Mouse (Mus musculus) monocyte, adult 5-6 weeks (primary cell): ENCODE data around the gene Ust. TPM values are rescaled to one million over a fixed set of nuclear protein-coding genes. Genes with fewer than 3 reads are reported as not detected.
A peak's percentile ranks its signal among the peaks of the same experiment; 100 is the strongest.

Source experiments
- ATAC-seq: fragments of 153-309, 156-312 bp; replicated peaks from 2 replicates; pipeline ENCODE4 v1.8.0; 2017; ENCODE audit warnings: mild to moderate bottlenecking; ENCODE audit not compliant: low TSS enrichment, insufficient number of reproducible peaks, severe bottlenecking, poor library complexity, low FRiP score
- total RNA-seq: library from RNA; stranded (forward); fragments of 200-1000, 200-491, 200-594 nt; gene quantifications from 3 replicates; pipeline ENCODE4 v1.2.3, GENCODE M21; 2017

Ust gene
- total RNA-seq, 1 experiment from 2014 or later = 3.9 TPM

DNA sequence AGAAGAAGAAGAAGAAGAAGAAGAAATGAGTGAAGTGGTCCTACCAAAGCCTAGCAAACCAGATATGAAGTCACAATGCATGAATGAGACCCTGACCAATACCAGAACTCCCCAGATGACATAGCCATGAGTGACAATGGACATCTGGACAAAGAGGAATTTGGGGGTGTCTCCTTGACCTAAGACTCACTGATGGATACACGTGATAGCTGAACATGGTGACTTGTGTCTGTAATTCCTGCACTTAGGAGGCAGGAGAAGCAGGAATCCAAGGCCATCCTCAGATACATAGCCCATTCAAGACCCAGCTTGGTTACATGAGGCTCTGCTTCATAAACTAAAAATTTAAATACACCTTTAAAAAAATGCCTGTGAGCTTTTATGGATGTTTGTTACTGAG lies 63.9 kb downstream of the Ust start:
- ATAC-seq = no peak

DNA sequence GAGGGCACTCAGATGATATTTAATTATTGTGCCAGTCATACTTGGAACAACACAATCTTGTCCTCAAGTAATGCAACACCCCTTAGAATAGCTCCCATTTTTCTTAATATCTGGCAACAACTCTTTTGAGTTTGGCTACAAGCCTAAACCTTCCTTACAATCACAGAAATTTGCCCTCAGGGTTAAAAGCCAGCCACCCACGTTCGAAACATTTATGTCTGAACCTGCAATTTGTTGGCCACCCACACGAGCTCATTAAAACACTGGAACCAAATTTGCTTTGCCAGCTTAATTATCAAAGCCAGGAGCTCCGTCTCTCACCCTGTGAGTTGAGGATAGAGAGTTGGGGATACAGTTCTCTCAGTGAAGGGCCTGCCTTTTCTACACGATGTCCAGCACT lies 70.9 kb downstream of the Ust start:
- ATAC-seq = no peak

DNA sequence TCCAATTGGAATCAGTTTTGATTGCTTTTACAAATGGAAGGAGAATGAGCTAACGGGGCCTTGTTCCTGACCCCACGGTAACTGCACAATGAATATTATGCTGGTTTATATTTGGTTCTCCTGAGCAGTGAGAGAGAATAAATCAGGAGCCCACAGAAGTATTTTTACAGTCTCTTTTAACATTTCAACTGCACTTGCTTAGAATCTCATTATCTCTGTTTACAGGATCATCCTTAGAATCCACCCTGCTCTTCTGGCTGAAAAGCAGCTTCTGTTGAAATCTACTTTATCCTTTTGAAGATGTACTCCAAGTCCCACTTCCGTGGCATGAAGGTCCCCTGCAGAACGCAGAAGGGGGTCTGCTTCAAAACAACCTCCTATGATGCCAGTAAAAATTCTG lies 71.7 kb downstream of the Ust start:
- ATAC-seq = no peak

DNA sequence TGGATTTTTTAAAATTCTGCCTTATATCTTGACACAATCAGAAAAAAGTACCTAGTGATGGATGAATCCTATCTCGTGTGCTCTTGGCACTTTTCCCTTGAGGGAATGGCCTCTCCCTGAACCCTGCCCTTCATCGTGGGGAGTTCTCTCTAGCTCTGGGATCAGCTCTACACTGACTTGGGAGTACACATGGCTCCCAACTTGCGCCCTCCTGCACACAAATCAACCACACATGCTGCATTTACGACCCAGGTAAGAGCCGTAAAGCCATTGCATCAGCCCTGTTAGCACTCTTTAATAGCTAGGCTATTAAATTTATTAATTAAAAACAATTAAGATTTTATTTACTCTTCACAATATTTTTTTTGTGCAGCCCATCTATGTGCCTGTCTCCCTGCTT lies 74.6 kb downstream of the Ust start:
- ATAC-seq = no peak

DNA sequence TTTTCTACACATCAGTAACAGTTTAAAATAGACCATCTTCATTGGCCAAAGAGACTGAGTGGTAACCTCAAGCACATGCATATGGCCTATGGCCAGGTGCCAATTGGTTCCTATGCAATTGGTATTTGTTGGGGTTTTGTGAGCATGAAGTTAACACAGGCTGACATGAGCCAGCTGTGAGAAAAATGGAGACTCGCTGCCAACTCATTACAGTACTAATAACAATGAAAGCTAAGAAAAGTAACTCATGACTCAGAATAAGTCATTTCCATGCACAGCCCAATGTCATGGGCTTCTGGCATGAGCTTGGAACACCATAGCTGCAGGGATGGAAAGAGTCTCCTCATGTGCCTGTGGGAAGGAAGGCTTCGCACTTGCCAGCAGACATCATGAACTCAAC lies 86.8 kb downstream of the Ust start:
- no peak for ATAC-seq

DNA sequence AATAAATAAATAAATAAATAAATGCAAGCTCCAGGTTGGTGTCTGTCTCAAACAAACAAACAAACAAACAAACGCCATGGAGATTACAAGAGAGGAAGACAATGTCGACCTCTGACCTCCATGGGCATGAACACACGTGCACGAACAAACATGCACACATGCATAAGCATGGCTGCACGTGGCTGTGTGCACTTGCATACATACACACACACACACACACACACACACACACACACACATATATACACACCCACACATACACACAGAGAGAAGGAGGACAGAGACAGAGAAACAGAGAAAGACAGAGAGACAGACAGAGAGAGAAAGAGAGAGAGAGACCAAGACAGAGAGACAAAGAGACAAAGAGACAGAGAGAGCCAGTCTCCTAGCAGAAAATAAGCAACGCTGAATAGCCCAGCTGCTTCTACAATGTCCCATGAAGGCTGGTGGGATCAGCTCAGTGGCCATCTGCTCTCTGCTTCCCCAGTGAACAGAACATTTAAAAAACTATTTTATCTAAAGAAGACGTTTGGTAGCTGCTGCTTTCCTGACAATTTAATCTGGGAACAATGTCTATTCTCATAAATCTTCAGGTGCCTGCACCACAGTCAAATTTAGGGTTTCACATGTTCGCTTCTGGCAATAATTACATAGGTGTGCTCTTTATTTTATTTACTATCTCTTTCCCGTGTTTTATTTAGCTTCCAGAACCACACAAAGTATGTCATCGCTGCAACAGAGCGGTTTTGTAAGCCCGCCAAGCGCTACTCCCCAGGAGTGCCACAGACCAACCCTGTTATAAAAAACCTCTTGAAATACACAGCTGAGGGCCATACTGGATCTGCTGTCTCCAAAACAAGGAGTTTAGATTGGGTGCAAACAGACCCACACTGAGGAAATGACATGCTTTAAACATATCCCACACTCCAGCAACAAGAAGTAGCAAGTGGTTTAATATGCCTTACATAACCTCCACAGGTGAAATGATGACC lies 89.5 kb downstream of the Ust start:
- no peak for ATAC-seq

DNA sequence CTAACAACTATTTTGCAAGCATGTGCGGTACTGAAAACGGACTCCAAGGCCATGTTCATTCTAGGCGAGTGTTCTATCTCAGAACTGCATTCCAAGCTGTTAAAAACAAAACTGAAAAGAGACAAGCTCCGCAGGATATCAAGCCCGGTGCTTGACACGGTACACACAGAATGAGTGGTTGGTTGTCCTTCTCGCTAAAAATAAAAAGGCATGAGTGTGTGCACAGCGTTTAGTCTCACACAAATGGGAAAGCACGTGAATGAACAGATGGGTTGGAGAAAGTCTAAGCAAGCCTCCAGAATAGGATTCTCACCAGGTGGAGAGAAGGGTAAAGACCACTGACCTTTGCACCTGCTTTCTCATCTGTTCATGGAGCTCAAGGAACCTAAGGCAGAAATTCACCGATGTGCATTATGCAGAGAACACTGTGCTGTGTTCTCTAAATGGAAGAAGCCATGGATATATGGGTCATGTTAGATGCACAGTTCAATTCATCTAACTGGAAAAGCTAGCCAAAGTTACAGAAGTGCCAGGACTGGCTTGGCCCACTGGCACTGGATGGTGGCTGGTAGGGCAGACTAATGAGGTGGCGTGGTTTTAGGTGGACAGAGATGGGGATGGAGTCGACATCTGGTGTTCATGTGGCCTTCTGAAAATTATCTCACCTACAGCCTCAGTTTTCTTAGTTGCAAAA lies 90.8 kb downstream of the Ust start:
- no peak for ATAC-seq

DNA sequence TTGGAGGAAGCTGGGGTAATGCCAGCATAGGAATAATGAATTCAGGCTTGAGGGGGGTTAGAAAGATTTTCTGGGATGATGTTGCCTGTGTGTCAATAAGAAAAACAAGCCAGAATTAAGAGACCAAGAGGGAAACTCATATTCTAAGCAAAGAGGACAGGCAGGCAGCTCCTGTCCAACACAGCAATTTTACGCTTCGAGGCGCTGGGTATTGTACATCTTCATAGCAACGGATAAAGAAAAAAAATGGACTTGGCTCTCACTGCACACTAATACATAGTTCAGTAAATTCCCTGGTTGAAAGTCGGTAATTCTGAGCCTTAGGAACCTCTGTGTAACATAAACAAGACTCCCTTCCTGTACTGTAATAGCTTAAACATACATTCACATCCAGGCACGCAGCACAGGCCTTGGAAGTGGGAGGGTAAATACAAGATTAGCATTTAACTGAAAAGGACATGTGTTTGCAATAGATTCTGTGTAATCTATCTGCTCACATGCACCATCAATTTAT lies 99.1 kb downstream of the Ust start:
- ATAC-seq = no peak

DNA sequence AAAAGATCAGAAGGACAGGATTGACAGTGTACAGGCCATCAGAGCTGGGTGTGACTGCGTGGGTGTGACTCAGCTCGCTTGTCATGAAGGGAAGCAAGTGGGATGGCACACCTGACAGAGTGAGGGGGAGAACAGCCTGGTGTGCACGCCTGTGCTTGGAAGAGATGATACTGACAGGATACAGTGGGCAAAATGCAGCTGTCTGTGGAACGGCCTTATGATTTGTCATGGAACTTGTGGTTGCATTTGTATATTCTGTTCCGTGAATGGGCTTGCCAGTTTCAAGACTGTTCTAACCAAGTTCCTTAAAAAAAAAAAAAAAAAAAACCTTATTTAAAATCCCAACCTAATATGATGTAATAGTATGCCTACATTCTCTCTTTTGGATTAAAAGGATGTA lies 103.2 kb downstream of the Ust start:
- no peak for ATAC-seq

DNA sequence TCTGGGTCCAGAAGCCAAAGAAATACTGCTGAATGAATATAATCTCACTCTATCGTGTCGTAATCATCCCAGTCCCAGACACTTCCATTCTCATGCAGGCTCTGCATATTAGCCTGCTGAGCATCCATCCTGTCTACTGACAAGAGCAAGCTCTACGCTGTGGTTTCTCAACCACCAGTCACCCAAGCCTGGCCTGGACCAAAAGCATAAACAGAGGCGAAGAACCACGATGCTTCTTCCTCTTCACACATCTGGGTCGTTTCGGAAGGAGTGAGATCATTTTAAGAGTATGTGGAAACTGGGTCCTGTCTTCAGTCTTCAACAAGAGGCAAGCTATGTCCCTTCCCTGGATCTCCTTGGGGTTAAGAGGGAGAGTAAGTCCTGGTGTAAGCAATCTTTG lies 103.6 kb downstream of the Ust start:
- ATAC-seq = peak; percentile 40; the same call in 1 of the 2 replicates

DNA sequence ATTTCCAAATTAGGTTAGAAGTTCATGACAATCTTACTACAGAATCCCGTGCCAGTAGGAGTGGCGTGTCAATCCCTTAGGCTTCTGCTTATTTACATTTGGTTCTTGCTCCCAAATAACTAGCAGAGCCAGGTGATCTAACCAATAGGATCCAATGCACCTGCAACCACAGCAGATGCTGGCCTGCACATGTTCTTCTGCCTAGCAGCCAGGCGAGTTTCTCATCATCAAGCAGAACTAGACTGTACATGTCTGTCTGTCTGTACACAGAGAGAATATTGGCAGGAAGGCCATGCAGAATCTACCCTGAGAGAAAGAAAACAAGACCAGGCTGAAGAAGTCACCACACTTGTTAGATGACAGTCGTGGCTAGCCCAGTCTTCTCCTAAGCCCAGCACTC lies 113.5 kb downstream of the Ust start:
- no peak for ATAC-seq

DNA sequence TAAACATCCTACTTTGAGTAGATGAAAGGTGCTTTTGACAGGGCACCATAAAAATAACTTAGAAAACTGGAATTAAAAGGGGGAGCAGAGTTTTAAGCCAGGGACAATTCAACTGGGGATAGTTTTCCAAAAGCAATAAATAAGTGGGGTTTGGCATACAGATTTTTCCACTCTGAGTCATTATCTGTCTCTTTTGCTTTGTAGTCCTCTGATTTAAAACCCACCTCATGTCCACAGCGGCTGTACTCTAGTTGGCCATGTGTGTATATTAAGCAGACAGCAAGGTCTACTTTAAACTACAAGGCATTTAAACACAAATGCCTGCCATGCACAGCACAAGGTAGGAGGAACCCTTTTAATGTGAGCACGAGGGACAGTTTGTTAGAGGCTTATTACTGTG lies 126.4 kb downstream of the Ust start:
- ATAC-seq = no peak

DNA sequence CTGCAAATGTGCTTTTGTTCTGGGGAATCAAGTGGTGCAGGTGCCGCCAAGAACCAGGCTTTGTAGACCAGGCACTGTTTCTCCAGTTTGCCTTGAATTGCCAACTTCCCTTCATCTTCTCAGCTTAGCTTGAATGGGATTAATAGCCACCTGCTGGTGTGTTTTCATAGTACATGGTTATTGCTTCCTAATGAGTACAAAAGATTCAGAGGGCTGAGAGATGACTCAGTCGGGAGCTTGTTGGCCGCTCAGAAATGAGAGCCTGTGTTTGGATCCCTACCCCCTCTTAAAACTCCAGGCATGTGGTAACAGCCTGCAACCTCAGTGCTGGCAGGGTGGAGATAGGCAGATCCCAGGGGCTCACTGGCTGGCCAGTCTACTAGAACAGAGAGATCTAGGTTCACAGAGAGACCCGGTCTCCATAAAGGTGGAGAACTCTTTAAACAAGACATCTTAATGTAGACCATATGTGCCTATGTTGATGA lies 127.3 kb downstream of the Ust start:
- no peak for ATAC-seq

DNA sequence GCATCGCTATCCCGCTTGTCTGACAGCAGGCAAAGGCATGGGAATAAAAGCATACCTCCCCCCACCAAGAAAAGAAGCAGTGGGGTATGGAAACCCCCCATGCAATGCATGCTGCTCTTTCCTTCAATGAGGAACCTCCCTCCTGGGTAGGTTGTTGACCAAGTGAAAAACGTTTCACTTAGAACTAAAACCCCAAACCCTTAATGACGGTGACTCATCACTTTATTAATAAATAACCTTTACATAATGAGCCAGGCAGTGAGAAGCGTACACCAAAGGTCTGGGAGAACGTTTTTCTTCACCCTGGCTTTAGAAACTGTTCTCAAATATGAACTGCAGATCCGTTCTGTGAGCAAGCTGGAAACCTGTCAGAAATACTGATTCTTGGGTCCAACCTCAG lies 130.4 kb downstream of the Ust start:
- ATAC-seq = no peak

DNA sequence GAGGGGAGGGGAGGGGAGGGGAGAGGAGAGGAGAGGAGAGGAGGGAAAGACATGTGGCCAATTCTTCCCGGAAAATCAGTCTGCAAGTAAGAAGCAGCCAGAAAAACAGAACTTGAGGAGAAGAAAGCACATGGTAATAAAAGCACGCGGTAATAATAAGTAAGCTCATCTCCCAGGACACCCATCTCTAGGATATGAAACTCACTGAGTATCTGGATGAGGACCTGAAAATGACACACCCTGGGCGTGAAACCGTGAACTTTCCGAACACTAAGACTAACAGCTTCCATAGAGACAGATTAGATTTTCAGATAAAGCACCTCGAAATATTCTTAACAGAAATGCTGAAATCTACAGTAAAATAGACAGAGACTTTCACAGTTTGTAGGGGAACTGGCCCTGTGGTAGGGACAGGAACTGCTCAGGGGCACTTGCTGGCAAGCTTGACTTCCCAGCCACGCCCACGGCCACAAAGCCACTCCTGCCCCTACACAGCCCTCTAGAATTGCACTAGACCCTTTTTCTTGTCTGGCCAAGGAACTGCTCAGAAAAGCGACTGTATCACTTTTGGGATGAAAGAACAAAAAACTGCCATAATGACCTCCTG lies 148.6 kb downstream of the Ust start:
- ATAC-seq = 0 out of 2 replicates have a peak, but pooled peaks have one; percentile 40

DNA sequence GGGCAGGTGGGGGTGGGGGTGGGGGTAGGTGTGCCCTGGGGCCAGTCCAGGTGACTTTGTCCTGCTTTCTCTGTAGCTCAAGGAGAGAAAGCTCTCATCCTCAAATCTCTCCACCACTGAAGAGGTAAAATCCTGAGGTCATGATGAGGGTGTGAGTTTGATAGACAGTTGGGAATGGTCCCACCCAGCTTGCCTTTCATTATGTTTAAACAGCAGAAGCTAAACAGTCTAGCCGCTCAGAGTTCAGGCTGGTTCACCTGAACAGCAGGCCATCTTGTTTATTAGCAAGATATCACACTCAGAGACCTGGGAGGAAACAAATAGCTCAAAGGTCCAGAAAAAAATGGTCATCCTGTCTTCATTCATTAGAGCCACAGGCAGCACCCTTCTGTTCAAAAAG lies 152.8 kb downstream of the Ust start:
- ATAC-seq = no peak

DNA sequence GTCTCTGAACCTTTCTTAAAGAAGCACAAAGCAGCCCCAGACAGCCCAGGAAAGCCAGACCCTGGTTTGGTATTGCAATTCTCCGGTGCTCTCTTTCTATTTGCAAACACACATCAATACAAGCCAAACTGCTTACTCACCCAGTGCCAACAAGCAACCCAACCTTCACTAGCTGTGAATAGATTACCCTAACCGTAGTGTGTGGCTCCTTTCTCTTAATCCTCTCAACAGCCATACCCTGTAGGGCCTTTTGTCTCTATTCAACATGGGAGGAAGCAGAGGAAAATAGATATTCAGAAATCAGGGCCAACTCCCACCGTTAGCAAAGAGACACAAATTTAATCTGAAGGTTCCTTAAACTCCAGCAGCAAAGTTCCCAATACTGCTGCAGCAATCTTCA lies 154.4 kb downstream of the Ust start:
- no peak for ATAC-seq

DNA sequence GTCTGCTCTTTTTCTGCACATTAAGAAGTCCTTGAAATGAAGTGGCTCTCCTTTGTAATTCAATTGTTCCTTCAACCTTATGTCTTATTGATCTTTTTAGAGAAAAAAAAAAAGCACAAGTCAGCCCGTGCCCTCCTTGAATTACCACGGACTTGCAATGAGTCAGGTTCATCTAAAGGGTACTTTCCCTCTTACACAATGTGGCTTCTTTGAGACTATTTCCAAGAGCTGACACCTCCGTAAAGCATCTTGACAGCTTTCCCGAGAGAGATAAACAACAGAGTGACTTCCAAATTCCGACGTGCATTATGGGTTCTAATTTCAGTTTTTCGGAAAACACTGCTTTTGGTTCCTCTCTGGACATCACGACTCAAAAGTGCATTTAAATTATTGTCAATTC lies 155.3 kb downstream of the Ust start:
- ATAC-seq = no peak

DNA sequence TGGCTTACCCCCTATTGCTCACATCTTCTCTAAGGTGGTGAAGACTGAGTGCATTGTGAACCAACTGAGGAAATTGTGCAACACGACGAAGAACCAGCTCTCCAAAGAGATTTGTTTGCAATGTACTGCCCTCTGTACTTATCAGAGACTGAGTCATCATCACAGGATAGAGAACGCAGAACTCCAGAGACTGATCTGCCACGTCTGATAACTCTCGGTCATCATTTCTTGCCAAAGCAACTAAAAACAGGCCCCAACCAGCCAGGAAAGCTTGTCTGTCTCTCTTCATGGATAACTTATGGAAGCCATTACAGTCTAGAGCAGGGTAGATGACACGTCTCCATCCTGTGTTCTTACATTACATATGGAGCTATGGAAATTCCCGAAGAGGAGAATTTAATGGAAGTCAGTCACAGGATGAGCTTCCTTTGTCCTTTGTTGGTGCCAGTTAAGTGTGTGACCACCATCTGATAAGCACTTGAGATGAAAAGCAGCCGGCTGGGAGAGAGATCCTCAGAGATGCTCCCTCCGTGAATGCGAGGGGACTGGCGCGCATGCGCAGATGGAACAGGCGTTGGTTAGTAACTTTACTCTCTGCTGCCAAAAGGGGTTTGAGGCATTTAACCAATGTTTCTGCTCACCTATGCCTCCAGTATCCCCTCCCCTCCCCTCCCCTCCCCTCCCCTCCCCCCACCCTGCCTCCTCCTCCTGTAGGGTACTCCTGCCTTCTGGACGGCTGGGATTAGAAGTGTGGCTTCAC lies 160.2 kb downstream of the Ust start:
- ATAC-seq = no peak
